Mouse (Mus musculus) macrophage (primary cell): Measurements from ENCODE around the gene B3gnt6. TPM values are rescaled to one million over a fixed set of nuclear protein-coding genes. Genes with fewer than 3 reads are reported as not detected.

Source experiments
- H3K27ac ChIP-seq: fragments of 350-480 bp; formaldehyde crosslinking; 2 replicates; pipeline ENCODE4 v1.9.0; 2021
- H3K36me3 ChIP-seq: fragments of 350-480 bp; formaldehyde crosslinking; 2 replicates; pipeline ENCODE4 v1.9.0; 2021; ENCODE audit errors: inconsistent target
- H3K4me3 ChIP-seq: fragments of 350-480 bp; formaldehyde crosslinking; 2 replicates; pipeline ENCODE4 v1.9.0; 2021; ENCODE audit errors: inconsistent target
- H3K79me2 ChIP-seq: fragments of 350-480 bp; formaldehyde crosslinking; 2 replicates; pipeline ENCODE4 v1.9.0; 2021; ENCODE audit errors: inconsistent target
- WGBS: methylation state at CpG from one replicate; pipeline ENCODE4 v1.1.7; 2026; ENCODE audit warnings: inconsistent platforms; ENCODE audit not compliant: missing documents; 5-methylcytosine and 5-hydroxymethylcytosine counted together
- polyA plus RNA-seq: library from polyadenylated mRNA; stranded (reverse); fragments of 250-400 nt; gene quantifications from 3 replicates; pipeline ENCODE4 v1.2.4, GENCODE M21; 2018; ENCODE audit warnings: inconsistent platforms
- total RNA-seq, 78 experiments: library from RNA; depleted of rRNA; stranded (reverse); fragments of 250-400 nt; gene quantifications; 1 replicate in 9 of 78; 2 replicates in 24 of 78; 3 replicates in 43 of 78; 4 replicates in 2 of 78; pipeline ENCODE4 v1.2.4; 2018; ENCODE audit warnings: inconsistent platforms in 56 of 78

B3gnt6 gene
- under 1 TPM in 16 of 26 experiments, not detected in 10; 0.21 to 0.95 (median 0.49) TPM for total RNA-seq (2018; cell fraction: chromatin; rRNA removed)
- under 1 TPM in 18 of 26 experiments, not detected in 8; 0.03 to 0.18 (median 0.08) TPM for total RNA-seq (2018; cell fraction: cytosol; rRNA removed)
- total RNA-seq (2018; cell fraction: nucleus; rRNA removed): 1 to 10 TPM in 1 of 26 experiments, under 1 TPM in 13, not detected in 12; 0.23 to 1.3 (median 0.38) TPM
- 0.18 TPM in 1 of 3 replicates, not detected in the others for polyA plus RNA-seq

DNA sequence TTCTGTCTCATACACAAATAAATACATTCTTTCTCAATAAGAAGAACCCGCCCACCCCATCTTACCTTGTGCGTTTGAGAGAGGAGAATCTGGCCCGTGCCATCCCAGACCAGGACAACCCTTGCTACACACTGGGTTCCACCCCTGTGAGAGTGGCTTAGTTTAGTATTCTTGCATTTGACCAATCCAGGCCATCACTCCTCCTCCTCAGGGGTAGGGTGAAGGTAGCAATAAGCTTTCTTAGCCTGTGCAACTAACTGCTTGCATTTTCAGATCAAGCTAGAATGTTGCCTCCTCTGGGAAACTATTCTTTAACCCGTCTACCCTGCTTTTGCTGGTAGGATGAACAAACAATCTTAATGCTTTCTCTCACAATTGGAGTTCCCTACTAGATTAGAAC, at the start of gene B3gnt6:
Gene B3gnt6, minus strand, starts transcription at position 101 of the 400 bp plus-strand sequence.
- no peak within 1 kb of the TSS for H3K27ac ChIP-seq
- H3K79me2 ChIP-seq: no peaks in the 10 kb centered on the region

DNA sequence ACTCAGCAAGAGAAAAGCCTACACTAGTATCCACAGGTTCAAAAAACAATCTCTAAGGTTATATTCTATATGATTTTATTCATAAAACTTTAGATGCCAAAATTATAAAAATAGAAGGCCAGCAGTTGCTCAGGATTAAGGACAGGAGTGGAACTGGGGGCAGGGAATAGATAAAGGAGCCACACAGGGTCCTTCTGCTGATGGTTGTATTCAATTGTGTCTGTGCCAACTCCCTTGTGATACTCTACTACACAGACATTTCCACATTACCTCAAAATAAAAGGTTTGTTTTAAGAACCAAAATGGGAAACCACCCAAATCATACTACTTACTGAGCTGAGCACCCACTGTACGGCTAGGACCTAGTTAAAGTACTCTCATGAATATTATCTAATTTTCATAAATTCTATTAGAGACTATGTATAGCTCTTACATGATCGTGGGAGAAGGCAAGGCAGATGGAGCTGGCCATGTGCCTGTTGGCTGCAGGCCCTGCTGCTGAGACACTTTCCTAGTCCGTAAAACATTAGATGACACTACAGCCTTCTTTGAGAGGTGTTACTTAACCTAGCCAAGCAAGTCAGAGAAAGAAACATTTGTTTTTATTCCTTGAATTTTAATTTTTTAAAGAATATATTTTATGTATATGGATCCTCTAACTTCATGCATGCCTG, 37.5 kb upstream of the B3gnt6 start:
- no peak overlapping the region for H3K27ac ChIP-seq
- H3K36me3 ChIP-seq: peaks cover 14% of the 10 kb centered on the region; the same call in 1 of the 2 replicates
- 91% methylated on average over 3 of the region's 3 CpGs for WGBS
- no peaks in the 10 kb centered on the region for H3K79me2 ChIP-seq
- H3K4me3 ChIP-seq: no peak overlapping the region

More for the DNA sequence above, at the start of gene B3gnt6:
- H3K4me3 ChIP-seq: no peak within 1 kb of the TSS
- H3K36me3 ChIP-seq: no peaks in the 10 kb centered on the region
- WGBS: 96% methylated on average over 4 of the region's 4 CpGs

DNA sequence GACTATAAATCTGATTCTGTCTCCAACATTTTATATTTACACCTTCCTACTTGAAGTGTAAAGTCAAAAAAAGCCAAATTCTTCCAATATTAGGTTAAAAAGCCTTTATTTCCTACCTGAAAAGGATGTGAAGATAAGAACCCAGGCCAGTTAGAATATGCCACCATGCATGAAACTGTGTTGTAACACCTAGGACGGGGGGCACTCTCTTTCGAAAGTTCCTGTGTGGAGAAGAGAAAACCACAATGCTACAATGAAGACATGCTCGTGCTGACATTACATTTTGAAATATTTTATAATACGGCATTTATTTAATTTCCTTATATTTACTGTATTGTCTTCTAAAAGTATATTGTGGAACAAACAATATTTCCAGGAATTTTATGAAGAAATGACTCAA, 24.5 kb upstream of the B3gnt6 start:
- 38% methylated on average over 4 of the region's 4 CpGs for WGBS
- H3K4me3 ChIP-seq: no peak overlapping the region
- H3K27ac ChIP-seq: no peak overlapping the region
- H3K36me3 ChIP-seq: peaks cover 68% of the 10 kb centered on the region
- no peaks in the 10 kb centered on the region for H3K79me2 ChIP-seq

DNA sequence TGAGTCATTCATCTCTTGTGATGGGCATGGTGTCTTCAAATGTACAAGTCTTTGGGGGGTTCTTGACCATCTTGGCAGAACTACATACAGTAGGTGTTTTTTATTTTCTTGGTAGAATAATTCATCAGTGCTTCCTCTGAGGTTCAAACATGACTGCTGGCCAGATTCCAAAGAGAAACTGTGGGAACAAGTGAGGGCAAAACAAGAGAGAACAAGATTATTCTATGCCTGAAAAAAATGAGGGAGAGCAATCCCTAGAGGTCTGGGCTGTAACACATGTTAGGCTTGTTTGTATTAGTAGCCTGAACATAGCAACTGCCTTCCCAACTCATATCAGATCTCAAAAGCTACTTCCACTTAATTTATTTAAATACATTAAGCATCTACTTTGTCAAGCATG, 17.4 kb upstream of the B3gnt6 start:
- Histone ChIP-seq H3K36me3 (peaks cover 62% of the 10 kb centered on the region), H3K79me2 (no peaks in the 10 kb centered on the region), H3K4me3 (no peak overlapping the region), H3K27ac (no peak overlapping the region)

DNA sequence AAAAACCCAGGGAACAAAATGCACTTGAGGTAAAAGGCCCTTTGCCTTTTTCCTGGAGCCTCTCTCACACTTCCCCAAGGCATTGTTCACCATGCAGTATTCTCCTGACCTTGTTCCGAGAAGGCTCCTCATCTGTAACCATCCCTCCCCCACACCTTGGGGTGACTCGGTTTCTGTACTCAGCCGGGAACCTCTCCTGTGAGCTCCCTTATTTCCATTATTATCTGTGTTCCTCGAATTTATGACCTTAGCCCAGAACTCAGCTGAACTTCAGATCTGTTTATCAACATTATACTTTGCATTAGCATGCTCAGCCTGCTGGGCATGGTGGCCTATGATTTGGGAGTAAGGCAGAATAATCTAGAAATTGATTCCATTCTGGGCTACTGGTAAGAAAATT, 3.7 kb upstream of the B3gnt6 start:
- H3K4me3 ChIP-seq: no peak overlapping the region
- no peak overlapping the region for H3K27ac ChIP-seq
- H3K79me2 ChIP-seq: no peaks in the 10 kb centered on the region
- 93% methylated on average over 4 of the region's 4 CpGs for WGBS
- H3K36me3 ChIP-seq: no peaks in the 10 kb centered on the region

DNA sequence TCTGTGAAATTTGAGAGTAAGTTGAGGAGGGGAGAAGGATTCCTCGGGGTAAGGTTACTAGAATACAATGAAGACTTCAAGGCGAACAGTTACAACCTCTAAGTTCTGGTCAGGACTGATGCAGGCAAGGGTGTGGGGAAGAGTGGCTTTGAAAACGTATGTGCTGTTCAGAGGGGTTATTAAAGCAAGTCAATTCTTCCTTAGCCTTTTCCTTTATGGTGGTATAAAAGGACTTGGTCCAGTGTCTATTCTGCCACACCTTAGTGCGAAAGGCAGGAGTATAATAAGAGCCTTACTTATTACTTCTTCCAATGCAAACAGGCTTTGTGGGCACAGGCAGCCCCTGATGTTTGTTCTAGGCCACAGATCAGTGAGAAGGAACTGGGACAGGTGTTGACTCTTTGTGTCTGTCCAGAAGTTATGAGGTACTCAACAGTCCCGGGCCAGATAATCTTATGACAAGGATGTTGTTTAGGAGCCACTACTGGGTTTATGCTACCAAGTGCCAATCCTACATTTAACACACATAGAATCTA, 2.3 kb upstream of the B3gnt6 start:
- Histone ChIP-seq H3K36me3 (no peaks in the 10 kb centered on the region), H3K27ac (no peak overlapping the region), H3K79me2 (no peaks in the 10 kb centered on the region), H3K4me3 (no peak overlapping the region)
- WGBS: 95% methylated on average over 5 of the region's 5 CpGs

DNA sequence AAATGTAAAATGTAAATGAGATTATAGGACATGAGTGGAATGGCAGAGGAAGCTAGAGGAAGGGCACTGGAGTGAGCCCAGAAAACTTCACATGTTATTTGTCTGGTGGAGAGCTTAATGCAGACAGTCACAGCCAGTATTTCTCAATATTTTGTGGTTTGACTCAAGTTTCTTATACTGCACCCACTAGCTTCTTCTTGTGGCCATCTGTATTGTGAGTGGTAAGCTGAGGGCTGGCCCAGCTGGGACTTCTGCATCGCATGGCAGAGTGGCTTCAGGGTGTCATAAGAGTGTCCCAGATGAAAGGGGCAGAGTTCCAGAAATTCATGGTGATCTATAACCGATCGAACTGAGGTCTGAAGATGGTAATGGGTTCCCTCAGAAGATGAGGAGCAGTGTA, 1.1 kb upstream of the B3gnt6 start:
- WGBS: 24% methylated on average over 3 of the region's 3 CpGs
- Histone ChIP-seq H3K79me2 (no peaks in the 10 kb centered on the region), H3K4me3 (no peak overlapping the region), H3K27ac (no peak overlapping the region), H3K36me3 (no peaks in the 10 kb centered on the region)

DNA sequence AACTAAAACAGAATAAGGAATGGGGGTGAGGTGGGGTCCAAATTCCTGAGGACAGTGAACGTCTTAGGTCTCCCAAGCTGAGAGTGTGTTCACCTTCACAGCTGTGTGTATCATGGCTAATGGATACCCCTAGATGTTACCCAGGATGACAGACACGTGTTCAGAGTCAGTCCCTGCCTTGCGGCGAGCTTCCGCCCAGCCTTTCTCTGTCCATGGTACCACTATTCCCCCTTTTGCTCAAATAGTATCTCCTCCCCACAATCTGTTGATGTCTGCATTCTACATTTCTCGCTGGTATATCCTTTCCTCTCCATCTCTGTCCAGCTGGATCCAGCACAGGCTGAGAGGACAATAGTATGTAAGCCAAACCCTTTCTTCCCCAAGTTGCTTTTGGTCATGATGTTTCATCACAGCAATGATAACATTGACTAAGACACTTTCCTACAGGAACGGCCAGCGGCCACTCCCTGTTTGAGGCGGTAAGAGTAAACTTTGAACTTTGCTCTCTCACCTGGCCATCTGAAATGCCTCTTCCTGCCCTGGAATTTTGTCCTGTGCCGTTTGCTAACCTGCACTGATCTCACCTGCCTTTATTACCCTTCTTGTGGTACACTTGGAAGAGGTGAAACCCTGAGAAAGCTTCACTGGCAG, 4.0 kb downstream of the B3gnt6 start:
- 56% methylated on average over 10 of the region's 10 CpGs for WGBS
- no peak overlapping the region for H3K4me3 ChIP-seq
- no peaks in the 10 kb centered on the region for H3K79me2 ChIP-seq
- H3K27ac ChIP-seq: no peak overlapping the region
- H3K36me3 ChIP-seq: no peaks in the 10 kb centered on the region

DNA sequence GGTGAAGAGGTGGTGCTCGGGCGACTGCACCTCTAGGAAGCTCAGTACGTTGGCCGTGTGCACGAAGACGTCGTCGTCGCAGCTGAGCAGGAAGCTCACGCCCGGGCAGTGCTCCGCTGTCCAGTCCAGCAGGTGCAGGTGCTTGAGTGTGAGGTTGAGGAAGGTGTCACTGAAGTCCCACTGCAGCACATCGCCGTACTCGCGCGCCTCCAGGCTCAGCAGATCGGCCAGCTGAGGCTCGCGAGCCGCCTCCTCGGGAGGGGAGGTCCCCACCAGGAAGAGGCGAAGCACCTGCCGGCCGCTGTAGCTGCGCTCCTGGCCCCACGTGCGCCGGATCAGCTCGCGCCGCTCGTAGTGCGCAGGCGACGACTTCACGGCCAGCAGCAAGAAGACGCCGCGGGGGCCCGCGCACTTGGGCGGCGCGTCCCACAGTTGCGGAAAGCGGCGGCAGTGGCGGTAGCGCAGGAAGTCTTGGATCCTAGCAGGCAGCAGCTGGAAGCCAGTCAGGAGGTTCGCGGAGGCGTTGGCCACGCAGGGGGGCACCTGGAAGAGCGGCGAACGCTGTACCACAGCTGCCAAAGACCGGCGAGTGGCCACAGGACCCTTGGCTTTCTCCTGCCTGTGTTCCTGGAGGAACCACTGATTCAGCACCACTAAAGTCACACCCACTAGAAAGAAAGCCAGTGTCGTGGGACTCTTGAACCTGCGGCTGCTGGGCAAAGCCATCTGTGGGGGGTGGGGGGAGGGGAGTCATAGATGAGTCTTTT, 5.1 kb downstream of the B3gnt6 start:
- no peaks in the 10 kb centered on the region for H3K36me3 ChIP-seq
- no peaks in the 10 kb centered on the region for H3K79me2 ChIP-seq
- no peak overlapping the region for H3K4me3 ChIP-seq
- 2% methylated on average over 48 of the region's 61 CpGs for WGBS
- no peak overlapping the region for H3K27ac ChIP-seq

DNA sequence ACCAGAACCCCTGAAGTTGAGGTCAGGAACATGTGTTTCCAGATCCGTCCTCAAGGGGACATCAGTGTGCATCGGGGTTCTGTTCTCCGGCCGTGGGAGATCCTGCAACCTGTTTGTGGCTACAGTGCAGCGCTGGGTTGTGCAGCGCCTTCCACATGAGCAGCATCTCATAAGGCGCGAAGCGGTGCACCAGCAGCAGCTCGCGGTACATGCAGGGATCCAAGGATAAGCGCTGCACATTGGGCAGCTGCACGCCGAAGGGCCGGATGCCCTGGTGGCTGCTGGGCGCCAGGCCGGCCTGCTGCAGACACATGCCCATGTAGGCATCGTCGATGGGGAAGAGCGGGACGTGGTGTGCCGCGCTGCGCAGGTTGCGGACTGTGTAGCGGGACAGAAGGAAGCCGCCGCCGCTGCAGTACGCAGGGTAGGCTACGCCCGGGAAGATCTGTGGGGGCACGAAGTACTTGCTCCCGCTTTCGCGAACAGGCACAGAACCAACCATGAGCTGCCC, 5.7 kb downstream of the B3gnt6 start:
- WGBS: 3% methylated on average over 36 of the region's 36 CpGs
- no peaks in the 10 kb centered on the region for H3K79me2 ChIP-seq
- H3K36me3 ChIP-seq: no peaks in the 10 kb centered on the region
- H3K27ac ChIP-seq: no peak overlapping the region
- H3K4me3 ChIP-seq: no peak overlapping the region

DNA sequence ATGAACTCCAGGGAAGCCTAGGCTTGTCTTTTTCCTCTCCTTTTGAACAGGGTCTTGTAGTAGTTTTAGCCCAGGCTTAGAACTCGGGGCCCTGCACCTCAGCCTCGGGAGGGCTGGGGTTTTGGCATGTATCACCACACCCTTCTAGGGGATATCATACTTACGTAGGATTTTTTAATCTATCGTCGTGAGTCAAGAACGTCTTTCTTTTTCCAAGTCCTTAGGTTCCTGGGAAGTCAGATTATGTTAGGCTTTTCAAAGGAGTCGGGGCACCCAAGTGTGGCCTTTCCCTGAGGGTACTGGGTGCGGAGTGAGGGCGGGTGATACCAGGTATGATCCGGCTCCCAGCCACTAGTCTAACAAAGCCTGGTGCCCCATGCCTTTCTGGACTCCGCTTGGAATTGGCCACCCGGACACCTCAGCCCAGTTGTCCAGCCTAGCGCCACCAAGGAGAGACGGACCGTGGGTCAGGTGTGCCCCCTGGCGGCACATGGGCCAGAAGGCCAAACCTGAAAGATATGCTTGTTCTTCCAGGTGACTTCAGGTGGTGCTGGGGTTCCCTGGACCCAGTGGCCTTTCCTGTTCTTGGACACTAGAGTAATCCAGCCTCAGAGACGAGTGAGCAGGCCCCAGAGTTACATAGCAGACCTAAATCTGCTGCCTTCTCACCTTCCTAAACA, 7.6 kb downstream of the B3gnt6 start:
- Histone ChIP-seq H3K27ac (no peak overlapping the region), H3K36me3 (no peaks in the 10 kb centered on the region), H3K4me3 (no peak overlapping the region), H3K79me2 (no peaks in the 10 kb centered on the region)
- WGBS: 84% methylated on average over 17 of the region's 17 CpGs

DNA sequence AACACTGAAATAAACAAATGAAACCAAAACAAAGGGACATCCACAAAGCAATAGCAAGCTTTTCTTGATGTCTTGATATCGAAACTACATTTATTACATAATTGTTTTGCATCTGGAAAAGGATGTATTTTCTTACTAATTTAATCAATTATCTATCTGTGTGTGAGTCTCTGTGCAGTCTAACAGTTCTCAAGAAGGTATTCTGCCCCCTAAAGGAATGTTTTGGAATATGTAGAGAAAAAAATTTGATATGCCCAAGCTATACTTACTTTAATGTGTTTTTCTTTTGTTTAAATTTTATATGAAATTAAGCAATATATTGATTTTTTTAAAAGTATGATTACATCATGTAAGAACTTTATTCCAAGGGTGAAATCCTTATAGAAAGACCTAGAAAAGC, 8.7 kb downstream of the B3gnt6 start:
- WGBS: 100% methylated on average over 1 of the region's 1 CpGs

DNA sequence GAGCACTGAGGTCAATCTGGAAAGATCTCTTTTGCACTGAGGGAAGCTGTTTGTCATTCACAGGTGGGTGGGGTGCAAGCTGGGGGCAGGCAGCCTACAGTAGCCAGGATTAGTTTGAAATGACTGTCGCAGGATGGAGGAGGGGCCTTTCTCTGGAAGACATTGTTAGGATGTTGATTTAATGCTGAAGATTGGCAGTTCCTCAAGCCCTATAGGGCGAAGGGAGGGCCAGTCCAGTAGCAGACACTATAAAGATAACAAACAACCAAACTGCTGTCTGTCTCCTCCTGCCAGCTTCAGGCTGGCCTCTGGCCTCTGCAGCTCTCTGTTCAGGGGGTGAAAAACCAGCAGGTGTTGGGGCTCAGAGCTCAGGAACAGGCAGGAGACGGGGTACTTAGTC, 9.5 kb downstream of the B3gnt6 start:
- WGBS: 73% methylated on average over 3 of the region's 3 CpGs
- no peak overlapping the region for H3K4me3 ChIP-seq
- no peaks in the 10 kb centered on the region for H3K79me2 ChIP-seq
- no peaks in the 10 kb centered on the region for H3K36me3 ChIP-seq
- H3K27ac ChIP-seq: no peak overlapping the region

More for the DNA sequence above, 8.7 kb downstream of the B3gnt6 start:
- no peaks in the 10 kb centered on the region for H3K79me2 ChIP-seq
- H3K4me3 ChIP-seq: no peak overlapping the region
- no peaks in the 10 kb centered on the region for H3K36me3 ChIP-seq
- no peak overlapping the region for H3K27ac ChIP-seq

DNA sequence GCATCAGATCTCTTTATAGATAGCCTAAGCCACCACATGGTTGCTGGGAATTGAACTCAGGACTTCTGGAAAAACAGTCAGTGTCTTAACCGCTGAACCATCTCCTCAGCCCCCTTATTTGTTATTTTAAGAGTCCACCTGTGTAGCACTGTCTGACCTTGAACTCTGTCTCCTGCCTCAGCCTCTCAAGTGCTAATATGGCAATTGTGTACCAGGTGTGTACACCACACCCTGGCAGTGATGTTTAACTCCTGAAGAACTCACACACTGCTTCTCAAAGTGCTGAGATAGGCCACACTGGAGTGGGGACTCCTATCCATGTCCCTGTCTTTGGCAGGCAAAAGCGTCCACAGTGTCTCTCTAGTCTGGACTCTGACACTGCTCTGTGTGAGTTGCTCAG, 10.6 kb downstream of the B3gnt6 start:
- no peaks in the 10 kb centered on the region for H3K79me2 ChIP-seq
- no peak overlapping the region for H3K4me3 ChIP-seq
- WGBS: 95% methylated on average over 2 of the region's 2 CpGs
- H3K36me3 ChIP-seq: no peaks in the 10 kb centered on the region
- no peak overlapping the region for H3K27ac ChIP-seq
